Mouse (Mus musculus) neutrophil, adult 5-6 weeks (primary cell): ENCODE results near the gene Abhd14b. TPM values are rescaled to one million over a fixed set of nuclear protein-coding genes. Genes with fewer than 3 reads are reported as not detected.
A peak's percentile ranks its signal among the peaks of the same experiment; 100 is the strongest.

Experiments
- ATAC-seq: fragments of 151-379, 151-347 bp; 2 replicates; pipeline ENCODE4 v1.8.0; 2017; ENCODE audit warnings: mild to moderate bottlenecking, moderate TSS enrichment; ENCODE audit not compliant: insufficient number of reproducible peaks, poor library complexity, low FRiP score, severe bottlenecking; ENCODE audit errors: extremely low read depth
- total RNA-seq: library from RNA; stranded (forward); fragments of 200-1000 nt; gene quantifications from 2 replicates; pipeline ENCODE4 v1.2.3, GENCODE M21; 2017

Abhd14b gene
- 3.2 and 3.3 TPM in 2 replicates for total RNA-seq

DNA sequence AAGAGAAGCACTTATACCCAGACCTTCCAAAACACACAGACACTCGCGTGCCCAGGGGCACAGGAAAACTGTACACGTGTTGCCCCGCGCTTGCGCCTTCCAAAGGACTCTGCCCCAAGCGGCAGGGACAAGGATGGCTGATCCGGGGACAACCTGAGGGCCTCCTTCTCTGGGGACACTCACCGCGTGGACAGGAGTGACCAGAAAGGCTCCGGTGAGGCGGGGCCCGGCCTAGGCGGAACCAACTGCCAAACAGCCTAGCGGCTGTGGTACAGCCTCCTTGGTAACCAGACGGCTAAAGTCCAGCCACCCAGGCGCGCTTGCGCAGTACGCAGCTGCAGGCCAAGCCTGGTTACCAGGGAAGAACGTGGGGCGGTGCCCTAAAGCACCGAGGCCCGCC, at the start of gene Abhd14b, which contains the start of gene Abhd14a:
TSS of gene Abhd14b (plus strand) at position 112 of the 400 bp plus-strand sequence.
TSS of gene Abhd14a (minus strand) at position 331 of the 400 bp plus-strand sequence.
- ATAC-seq, result peak; percentile 65

DNA sequence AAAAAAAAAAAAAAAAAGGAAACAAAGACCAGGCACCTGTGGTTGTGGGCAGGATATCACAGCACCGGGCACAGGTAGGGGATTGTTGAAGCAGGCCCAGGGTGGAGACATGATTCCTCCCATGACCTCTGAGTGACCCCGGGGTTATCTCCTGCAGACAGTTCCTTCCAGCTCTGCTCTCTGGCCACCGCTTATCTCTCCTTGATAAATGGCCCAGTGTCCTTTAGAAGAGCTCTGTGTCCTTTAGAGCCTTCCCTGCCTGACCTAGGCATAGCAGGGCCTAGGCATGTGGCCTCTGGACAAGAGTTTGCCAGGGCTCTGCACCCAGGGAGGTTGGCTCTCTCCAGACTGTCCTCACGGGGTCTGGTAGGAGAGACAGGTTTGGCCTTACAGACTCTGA, 49.5 kb upstream of the Abhd14b start:
- no peak for ATAC-seq

DNA sequence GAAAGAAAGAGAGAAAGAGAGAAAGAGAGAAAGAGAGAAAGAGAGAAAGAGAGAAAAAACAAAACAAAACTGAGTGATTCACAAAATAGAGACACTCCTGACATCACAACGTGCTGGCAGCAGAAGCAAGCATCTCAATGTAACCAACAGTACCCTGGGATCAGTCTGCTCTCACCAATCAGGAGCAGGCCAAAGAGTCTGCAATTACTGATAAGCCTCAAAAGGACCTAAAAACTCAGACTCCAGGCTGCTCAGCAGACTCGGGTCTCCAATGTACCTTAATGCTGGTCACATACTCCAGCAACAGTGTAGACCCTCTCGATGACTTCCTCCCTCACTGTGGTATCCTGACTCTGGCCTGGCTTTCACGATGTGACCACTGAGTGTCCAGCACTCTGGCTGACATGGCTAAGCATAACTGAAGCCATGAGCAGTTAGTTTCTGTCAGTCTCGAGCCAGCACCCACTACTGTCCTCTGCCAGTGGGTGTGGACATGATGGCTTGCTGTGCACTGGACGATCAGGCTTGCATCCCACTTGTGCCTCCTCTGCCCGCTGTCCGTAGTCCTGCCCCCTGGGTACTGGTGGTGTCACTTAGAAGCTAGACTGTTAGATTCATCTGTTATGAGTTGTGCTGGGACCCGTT, 48.5 kb upstream of the Abhd14b start:
- no peak for ATAC-seq

DNA sequence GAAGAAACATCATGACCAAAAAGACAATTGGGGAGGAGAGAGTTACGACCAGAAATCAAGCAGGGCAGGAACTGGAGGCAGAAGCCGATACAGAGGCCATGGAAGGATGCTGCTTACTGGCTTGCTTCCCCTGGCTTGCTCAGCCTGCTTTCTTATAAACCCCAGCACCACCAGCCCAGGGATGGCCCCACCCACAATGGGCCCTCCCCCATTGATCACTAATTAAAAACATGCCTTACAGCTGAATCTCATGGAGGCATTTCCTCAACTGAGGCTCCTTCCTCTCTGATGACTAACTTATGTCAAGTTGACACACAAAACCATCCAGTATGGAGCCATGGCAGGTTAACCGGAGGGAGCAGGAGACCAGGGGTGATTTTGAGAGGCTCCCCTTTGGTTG, 47.5 kb upstream of the Abhd14b start:
- no peak for ATAC-seq

DNA sequence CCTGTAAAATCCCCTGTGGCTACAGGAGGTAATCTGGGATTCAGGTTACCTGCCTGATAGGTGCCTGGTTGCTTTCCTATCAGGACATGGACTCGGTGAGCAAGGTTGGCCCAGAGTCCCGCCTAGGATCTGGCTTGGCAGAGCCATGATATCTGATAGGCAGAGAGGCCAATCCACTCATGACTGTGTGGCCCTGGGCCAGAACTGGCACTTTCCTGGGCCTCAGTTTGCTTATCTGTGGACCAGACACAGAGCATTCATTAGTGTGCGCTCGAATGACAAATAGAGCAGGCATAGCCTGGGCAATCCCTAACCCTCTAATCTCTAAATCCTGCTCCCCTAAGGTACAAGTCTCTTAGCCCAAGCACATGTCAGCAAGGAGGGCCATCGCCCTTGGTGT, 45.1 kb upstream of the Abhd14b start:
- no peak for ATAC-seq

DNA sequence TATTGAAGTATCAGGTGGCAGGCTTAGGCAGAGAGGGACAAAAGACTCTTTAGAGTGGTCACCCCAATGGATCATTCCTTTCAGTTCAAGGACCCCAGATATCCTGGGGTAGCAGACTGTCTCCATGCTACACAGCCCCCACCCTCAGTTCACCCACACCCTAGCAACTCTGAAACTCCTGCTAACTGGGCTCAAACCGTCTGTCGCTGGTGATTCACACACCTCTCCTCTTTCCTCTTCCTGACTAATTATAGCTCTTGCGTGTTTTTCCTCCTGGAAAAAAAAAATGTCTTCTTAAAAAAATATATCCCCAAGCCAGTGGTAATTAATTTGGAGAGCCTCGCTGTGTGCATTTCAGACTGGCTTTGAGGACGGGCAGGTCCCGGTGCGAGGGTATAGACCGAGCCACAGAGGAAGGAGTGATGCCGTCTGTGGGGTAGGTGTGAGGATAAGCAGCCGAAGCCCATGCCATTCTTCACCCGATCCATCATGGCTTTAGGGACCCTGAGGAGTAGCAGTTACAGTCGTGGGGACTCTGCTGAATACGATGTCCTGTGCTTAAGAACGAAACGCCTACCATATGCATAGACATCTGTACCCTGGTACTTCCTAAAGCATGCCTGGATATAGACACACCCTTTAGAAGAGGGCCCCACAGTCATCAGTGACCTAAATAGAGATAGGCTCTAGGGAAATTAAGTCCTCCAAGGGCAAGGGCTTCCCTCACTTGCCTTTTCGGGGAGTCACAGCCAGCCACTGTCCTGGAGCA, 44.5 kb upstream of the Abhd14b start:
- ATAC-seq, result no peak

DNA sequence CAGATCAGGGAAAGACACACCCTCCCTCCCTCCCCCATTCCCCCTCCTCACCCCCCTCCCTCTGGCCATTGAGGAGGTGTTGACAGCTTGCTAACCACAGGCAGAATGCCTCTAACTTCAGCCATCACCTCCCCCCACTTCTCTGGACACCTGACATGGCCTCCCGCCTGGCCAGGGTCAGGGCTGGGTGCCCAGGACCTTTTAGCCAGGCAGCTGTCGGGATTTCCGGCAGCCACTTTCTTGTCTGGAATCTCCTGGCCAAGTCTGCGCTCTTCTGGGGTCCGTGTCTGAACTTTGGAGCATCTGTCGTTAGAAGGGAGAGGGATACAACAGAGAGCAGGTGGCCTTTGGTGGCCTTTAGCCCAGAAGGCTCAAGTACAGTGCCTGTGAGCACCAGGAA, 42.0 kb upstream of the Abhd14b start:
- no peak for ATAC-seq

DNA sequence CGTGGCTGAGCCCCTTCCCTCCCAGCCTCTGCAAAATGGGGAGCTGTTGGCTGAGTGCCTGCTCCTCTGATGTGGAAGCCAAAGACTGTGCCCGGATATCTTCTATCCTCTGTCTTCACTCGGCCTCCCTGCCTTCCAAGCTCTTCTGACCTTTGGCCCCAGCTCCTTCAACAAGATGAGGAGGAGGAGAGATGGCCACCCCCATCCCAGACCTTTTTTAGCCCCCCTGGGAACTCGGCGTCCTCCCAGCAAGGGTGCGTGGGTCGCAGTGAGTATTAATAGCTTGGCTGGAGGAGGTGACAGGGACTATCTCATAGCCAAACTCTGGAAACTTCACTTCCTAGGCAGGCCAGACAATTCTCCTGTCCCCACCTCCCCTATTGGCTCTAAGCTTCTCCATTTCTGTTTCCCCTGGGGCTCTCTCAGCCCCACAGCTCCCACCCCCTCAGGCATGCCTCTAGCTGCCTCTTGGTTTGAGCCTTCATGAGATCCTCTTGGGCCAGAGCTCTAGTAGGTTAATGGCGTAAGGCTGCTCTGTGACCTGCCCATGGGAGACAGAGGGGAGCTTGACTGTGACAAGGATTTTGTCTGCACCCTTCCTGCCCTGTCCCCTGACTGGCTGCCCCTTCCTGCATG, 40.7 kb upstream of the Abhd14b start:
- ATAC-seq, result no peak

DNA sequence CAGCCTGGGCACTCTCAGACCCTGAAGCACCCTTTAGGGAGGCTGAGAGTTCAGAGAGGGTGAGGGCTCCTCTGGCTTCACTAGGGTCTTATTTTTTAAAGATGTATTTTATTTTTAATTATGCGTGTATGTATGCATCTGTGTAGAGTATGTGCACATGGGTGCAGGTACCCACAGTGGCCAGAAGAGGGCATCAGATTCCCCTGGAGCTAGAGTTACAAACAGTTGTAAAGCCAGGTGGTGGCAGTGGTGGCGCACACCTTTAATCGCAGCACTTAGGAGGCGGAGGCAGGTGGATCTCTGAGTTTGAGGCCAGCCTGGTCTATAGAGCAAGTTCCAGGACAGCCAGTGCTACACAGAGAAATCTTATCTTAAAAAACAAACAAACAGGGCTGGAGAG, 38.2 kb upstream of the Abhd14b start:
- ATAC-seq, result no peak

DNA sequence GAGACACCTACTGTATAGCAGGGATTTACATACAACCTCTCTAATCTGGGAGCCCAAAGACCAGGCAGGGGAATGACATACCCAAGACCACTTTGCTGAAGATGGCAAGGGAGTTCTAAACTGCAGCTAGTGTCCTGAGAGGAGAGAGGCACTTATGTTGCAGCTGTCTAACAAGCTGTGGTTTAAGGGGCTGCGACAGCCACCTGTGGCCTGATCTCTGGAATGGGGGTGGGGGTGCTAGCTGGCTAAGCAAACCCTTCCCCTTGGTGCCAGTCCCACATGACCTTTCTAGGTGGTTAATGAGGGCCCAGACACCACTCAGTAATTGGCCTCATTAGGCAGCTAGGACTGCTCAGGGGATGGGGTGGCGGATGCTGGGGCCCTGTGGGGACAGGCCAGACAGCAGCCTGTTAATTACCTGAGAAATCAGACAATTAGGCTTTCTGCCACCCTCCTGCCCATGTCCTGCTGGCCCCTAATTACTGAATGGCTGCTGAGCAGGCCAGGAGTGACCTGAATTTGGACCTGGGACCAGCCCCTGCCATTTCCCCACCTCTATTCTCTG, 37.1 kb upstream of the Abhd14b start:
- no peak for ATAC-seq

DNA sequence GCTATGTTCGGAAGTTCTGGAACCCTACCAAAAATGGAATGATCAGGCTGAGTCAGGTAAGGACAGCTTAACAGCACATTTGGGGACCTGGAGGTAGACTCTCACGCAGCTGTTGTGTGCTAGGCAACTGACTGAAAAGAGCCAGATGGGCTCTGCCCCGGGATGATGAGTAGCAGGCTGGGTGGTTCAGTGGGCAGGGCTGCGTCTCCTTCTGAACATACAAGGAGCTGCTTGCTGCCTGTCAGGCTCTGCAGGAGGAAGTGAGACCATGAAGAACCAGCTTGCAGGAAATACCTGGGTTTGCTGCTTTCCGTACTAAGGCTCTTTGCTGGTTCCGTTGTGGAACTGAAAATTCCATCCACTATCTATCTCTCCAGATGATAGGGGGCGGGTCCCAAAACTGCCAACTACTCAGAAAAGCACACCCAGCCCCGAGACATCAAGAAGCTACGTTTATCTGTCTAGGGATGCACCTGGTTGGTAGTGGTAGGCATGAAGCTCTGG, 36.1 kb upstream of the Abhd14b start:
- peak; percentile 29; the same call in 1 of the 2 replicates for ATAC-seq

DNA sequence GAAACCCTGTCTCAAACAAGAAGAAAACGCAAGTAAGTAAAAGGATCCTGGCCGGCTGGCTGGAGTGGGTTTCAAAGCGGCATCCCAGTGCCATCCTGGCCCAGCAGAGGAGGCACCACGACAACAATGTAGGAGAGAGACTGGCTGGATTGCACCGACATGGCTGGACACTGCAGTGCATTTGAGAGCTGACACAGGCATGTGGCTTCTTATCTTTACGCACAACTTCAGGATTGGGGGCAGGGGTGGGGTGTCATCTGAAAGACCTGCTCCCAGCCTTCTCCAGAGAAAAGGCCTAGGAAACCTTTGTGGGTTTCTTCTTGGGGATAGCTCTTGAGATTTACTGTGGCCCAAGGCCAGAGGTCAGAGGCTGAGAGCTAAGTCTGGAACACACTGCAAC, 35.5 kb upstream of the Abhd14b start:
- ATAC-seq, result no peak

DNA sequence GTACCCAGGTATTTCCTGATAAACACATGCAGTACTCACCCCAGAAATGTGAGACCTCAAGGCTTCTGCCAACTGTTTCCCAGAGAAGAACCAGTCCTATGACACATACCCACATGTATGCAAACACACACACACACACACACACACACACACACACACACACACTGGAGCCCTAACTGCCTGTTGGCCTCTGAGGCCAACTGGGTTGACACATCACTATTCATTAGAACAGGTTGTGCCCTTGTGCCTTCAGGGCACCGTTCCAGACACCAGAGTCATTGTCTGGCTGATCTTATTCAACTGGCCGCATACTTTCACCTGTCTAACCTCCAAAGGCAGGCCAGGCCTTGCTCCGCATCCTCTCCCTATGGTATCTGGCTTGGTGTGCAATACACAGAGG, 35.0 kb upstream of the Abhd14b start:
- no peak for ATAC-seq

DNA sequence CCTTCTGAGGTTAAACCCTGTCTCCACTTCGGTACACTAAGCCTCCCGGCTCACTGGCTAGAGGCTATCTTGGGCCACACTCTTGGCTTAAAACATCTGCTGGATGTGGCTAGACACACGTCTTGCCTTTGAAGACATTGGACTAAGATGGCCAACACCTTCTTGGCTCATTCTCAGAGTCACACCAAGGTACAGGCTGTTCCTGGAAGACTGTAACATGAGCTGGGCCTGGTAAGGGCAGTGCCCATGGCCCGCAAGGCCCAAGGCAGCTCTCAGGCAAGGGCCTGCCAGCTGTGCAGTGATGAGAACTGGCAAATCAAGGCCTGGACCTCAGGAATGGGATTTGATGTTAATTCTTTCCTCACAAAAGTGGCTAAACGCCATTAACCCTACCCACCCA, 33.7 kb upstream of the Abhd14b start:
- ATAC-seq, result no peak

DNA sequence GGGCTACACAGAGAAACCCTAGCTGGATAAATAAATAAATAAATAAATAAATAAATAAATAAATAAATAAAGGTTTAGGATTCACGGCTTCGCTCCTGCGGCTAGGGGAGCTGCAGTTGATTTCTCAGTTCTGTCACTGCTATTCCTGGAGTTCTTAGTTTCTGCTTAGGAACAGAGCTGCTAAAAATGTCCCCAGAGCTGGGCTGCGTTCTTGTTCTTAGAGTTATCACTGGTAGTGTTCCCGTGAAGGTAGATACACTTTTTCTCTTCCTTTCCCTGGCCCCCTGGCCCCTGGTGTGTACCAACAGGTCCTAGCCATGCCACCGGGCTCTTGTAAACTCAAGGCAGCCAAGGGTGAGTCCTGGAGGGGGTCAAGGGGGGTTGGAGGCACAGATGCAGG, 30.4 kb upstream of the Abhd14b start:
- ATAC-seq, result no peak

DNA sequence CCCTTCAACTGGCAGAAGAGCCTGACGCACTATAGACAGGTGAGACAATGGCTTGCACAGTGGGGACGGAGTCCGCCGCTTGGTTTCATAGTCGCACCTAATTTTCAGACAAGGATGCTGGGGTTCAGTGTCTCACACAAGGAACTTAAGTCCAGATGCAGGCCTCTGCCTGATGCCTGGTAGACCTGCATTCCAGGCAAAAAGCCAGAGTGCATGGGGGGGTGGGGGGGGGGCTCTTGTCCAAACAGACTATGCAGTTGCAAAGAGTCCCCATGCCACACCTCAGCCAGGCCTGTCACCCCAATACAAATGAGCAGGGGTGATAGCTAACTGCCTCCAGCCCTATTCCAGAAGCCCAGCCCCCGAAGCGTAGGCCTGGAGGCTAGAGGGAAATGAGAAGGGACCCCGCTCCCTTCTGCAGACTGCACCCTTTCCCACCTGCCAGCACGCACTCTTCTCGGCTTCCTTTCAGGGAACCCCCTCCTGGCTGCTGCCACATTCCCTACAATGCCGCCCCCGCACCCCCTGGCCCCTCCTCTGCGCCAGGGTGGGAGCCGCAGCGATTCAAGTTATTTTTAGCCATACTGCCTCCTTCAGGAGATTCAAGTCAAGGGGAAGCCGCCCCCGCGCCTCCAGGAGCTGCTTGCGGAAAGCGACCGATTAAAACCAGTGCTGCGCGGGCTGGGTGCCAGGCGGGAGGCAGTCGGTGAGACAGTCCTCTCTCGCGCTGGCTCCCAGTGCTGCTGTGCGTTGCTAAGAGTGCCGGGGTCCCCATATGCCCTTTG, 29.2 kb upstream of the Abhd14b start:
- ATAC-seq, result no peak

DNA sequence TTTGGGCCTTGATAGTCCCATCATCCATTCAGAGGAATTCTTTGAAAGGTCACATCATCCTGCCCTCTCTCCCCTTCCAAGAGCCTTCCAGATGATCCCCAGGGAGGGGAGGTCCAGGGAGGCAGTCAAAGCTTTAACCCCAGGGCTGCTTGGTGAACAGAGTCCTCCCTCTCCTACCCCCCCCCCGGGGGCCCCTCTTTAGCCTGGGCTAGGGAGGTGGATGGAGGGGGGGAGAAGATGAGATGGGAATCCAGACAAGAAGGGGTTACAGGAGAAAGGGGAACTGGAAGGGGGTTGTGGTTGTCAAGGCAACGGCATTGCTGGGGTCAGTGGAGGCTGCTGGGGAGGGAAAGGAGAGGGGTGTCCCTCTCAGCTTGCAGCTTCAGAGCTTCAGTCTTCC, 26.7 kb upstream of the Abhd14b start:
- no peak for ATAC-seq

DNA sequence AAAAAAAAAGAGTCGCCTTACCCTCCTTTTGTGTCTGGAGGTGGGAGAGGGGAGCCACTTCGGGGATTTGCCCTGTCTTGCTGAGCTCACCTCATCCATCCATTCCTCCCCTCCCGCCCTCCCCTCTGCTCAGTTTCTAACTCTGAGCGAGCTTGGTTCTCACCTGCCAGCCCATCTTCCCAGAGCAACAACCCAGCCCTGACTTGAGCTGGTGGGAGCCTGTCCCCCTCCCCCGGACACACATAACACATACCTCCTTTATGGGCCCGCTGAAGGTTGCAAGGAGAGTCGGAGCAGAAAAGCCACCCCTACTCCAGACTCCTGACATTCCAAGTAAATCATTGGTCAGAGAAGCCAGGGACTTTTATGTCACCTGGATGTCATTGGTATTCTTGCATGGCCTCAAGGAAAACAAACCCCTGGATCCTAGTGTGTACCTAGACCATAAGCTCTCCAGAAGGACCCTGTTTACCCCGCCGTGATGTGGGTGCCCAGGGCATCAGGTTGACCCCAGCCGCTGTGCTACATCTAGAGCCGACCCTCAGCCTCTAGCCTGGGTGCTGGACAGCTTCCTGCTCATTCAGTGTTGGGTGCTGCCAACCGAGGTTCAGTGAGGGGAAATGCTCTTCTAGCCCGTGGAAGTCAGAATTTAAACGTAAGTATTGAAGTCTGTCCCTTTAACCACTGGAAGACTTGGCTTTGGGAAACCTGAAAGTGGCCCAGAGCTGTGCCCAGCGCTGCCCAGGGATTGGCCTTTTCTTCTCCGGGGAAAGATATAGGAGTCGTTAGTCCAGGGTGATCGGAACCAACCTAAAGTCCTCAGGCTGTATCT, 26.0 kb upstream of the Abhd14b start:
- ATAC-seq, result no peak
